Mouse (Mus musculus) left cerebral cortex, postnatal 10 days (tissue): ENCODE data around the gene Fpgs. TPM values are rescaled to one million over a fixed set of nuclear protein-coding genes. Genes with fewer than 3 reads are reported as not detected.
A peak's percentile ranks its signal among the peaks of the same experiment; 100 is the strongest.

Source experiments
- DNase-seq, 2 experiments: peaks; one replicate each; pipeline ENCODE4 v3.0.0; 2021 to 2022; ENCODE audit warnings: low spot score in 2 of 2, mixed read lengths in 1 of 2; ENCODE audit errors: extremely low spot score in 1 of 2
- intact Hi-C: fragments of 180-260 bp; cut with DNase I; formaldehyde crosslinking; loops from one replicate; pipeline ENCODE4 v1.15.1; 2025
- total RNA-seq, 2 experiments: library from RNA; stranded (reverse); gene quantifications; 2 replicates each; pipeline ENCODE4 v1.2.3; 2021

Fpgs gene
- total RNA-seq, 2 experiments from 2014 or later = 11.4 to 14.4 TPM

- DNase-seq = no peak
- intact Hi-C loops = loop anchor here (5.0 kb wide), 1 partner anchor 148 kb away; no protein-coding TSS in a partner anchor
Measured at GRCm38 (mm10) chr2:32709521-32710137, 5.7 kb upstream of the Fpgs start.

DNA sequence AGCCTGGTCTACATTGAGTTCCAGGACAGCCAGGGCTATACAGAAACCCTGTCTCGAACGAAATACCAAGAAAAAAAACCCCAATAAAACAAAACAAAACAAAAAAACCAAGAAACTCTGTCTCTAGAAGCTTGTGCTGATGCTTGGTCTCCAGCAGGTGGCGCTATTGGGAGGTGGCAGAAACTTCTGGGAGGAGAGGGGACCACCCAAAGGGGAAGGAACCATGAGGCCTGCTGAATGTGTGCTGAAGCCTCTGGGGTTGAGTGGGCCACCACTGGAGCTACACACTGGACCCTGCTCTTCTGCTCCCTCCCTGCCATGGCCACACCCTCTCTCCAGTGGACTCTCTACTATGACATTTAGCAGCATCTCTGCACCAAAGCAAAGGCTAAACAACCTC lies 4.7 kb upstream of the Fpgs start:
- intact Hi-C loops = no loop called here
- peak in 1 of 2 experiments; percentile 86 for DNase-seq

DNA sequence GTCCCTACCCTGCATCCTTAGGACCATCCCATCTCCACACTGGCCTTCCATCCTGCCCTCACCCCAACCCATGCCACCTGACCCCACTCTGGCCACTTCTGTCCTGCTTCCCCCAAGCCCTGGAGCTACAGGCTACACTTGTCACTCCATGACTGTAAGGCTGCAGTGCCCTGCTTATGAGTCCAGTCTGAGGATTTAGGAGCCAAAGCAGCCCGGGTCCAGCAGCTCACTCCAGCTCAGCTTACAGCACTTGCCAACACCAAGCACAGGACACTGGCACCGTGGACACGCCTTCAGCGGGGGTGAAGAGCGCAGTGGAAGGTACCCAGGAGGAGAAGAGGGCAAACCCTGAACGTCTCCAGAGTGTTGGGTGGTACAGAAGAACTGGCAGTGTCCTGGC lies 3.0 kb upstream of the Fpgs start:
- no peak for DNase-seq
- intact Hi-C loops = no loop called here

DNA sequence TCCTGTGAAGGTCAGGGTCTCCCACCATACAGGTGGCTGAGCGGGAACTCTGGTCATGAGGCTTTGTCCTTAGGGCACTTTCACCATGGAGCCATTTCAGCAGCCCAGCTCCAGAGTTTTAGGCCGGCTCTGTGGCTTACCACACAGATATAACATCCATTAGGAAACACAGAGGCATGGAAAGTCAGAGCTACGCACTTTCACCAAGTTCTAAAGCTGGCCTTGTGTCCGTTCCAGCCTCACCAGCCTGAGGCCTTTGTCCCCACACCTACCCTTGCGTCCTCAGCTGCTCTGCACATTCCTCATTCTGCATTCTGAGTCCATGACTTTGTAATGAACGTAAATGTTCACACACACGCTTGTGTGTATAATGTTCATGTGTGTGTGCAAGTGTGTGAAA lies 1.1 kb upstream of the Fpgs start:
- no peak for DNase-seq
- intact Hi-C loops = no loop called here

GRCm38 (mm10) chr2:32703046-32703445 lies 899 bp downstream of the Fpgs start:
- DNase-seq = no peak
- intact Hi-C loops = no loop called here

- no peak for DNase-seq
- intact Hi-C loops = no loop called here
Measured at GRCm38 (mm10) chr2:32700966-32701743, 2.8 kb downstream of the Fpgs start.

- intact Hi-C loops = no loop called here
- no peak for DNase-seq
Measured at GRCm38 (mm10) chr2:32699680-32700079, 4.3 kb downstream of the Fpgs start.

- intact Hi-C loops = no loop called here
- no peak for DNase-seq
Measured at GRCm38 (mm10) chr2:32694691-32695090, 9.3 kb downstream of the Fpgs start.

GRCm38 (mm10) chr2:32693823-32694411 lies 10.0 kb downstream of the Fpgs start:
- DNase-seq = peak; percentile 95 to 97
- intact Hi-C loops = no loop called here

- intact Hi-C loops = no loop called here
- DNase-seq = no peak
Measured at GRCm38 (mm10) chr2:32693282-32693681, 10.7 kb downstream of the Fpgs start.

DNA sequence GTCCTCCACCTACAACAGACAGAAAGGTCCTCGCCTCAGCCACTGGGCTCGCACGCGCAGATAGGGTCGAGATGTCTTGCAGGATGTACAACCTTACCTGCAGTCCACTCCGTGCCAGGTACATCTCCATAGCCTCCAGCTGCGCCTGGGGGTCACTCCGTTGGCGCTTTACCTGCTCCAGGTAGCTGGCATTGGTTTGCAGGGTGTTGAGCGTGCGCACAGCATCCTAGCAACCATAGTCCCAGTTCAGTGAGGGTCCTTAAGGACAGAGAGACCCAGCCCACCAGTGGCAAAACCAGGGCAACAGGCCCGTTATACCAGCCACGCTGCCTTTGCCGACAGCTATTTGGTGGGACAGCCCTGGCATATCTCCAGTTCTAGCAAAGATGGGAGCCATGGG lies 11.4 kb downstream of the Fpgs start:
- intact Hi-C loops = no loop called here
- DNase-seq = no peak

- intact Hi-C loops = no loop called here
- DNase-seq = no peak
Measured at GRCm38 (mm10) chr2:32691041-32691440, 12.9 kb downstream of the Fpgs start.

- intact Hi-C loops = loop anchor here (1.0 kb wide), 1 partner anchor 58 kb away; no protein-coding TSS in a partner anchor
Measured at GRCm38 (mm10) chr2:32689420-32689819, 14.5 kb downstream of the Fpgs start.

GRCm38 (mm10) chr2:32687562-32687961 lies 16.4 kb downstream of the Fpgs start:
- intact Hi-C loops = no loop called here
- no peak for DNase-seq

More at GRCm38 (mm10) chr2:32689420-32689819, 14.5 kb downstream of the Fpgs start:
- peak; percentile 85 to 92 for DNase-seq

GRCm38 (mm10) chr2:32686640-32687039 lies 17.3 kb downstream of the Fpgs start:
- DNase-seq = no peak
- intact Hi-C loops = no loop called here

DNA sequence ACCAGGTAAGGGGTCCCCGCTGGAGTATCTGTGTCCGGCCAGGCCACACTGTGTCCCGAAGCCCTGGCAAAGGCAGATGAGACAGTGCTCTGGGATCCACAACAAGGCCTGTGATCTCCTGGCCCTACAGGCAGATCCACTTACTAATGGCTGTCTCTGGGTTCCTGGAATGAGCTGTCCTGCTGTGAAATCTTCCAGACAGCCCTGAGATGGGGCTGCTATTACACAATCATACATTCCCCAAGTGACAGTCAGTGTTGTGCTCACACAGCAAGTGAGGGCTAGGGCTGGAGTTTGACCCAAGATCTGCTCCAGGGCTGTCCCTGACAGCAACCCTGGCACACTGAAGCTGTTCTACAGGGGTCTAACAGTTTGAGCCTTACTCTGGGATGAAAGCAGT lies 18.1 kb downstream of the Fpgs start:
- intact Hi-C loops = no loop called here
- DNase-seq = no peak

- no peak for DNase-seq
- intact Hi-C loops = no loop called here
Measured at GRCm38 (mm10) chr2:32684681-32685428, 19.1 kb downstream of the Fpgs start.

GRCm38 (mm10) chr2:32683701-32684100 lies 20.2 kb downstream of the Fpgs start:
- DNase-seq = no peak
- intact Hi-C loops = no loop called here

DNA sequence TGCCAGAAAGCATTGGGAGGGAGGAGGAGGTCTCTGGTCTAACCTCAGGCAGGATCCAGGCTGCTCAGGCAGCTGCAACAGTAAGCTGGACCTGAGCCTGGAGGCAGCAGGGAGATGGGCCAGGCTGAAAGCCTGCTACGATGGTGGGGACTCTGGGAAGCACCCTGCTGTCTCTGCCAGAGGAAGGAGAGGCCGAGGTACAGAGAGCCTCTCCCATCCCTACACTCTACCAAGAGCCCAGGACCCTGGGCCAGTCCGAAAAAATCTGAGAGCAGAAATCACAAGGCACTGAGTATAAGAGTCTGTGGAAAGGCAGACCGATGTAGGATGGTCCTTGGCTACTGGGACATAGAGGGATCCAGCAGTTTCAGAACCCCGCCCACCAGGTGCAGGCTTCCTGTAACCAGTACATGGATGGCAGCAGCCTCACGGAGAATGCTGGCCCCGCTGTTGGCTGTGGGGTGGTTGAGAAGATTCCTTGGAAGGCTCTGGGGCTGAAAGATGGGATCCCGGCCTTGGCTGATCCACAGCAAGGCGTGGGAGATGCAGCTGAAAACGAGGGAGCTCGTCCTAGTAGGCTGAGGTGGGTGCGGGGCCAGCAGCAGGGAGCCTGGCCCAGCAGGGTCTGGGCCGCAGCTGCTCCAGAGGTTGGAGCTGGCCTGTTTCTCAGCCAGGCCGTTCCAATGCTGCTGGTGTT lies 21.1 kb downstream of the Fpgs start:
- intact Hi-C loops = no loop called here
- DNase-seq = no peak
